Mouse (Mus musculus) liver, adult 2 months (tissue): ENCODE measurements at regions not wholly inside any gene's neighbourhood (a gene's known extent, or its start where the extent isn't known, plus 50 kb on each side); places are given as distances from the start of the nearest gene placed in this dataset.

Experiments
- DNase-seq: peaks from one replicate; pipeline ENCODE4 v3.0.0-alpha.2; 2011; ENCODE audit warnings: low read depth, low spot score; ENCODE audit errors: extremely low read depth
- H3K27ac ChIP-seq: fragments of 200-500 bp; replicated peaks from 2 replicates; pipeline ENCODE4 v1.5.1; 2012; ENCODE audit warnings: low read depth, mild to moderate bottlenecking, control low read depth, inconsistent platforms, low read length; ENCODE audit not compliant: insufficient read depth
- H3K27me3 ChIP-seq: fragments of 200-500 bp; 2 replicates; pipeline ENCODE4 v1.6.1; 2012; ENCODE audit warnings: mild to moderate bottlenecking, moderate library complexity, low read length, inconsistent platforms; ENCODE audit not compliant: control insufficient read depth, insufficient read depth
- H3K36me3 ChIP-seq: fragments of 200-500 bp; 2 replicates; pipeline ENCODE4 v1.6.1; 2012; ENCODE audit warnings: low read length, inconsistent platforms; ENCODE audit not compliant: control insufficient read depth, insufficient read depth
- H3K4me1 ChIP-seq: fragments of 200-500 bp; 2 replicates; pipeline ENCODE4 v1.6.1; 2011; ENCODE audit warnings: low read length; ENCODE audit not compliant: control insufficient read depth, insufficient read depth
- H3K4me3 ChIP-seq: fragments of 200-500 bp; 2 replicates; pipeline ENCODE4 v1.5.1; 2011; ENCODE audit warnings: low read depth, mild to moderate bottlenecking, control low read depth, low read length, moderate library complexity; ENCODE audit not compliant: insufficient read depth
- H3K79me2 ChIP-seq: fragments of 200-500 bp; 2 replicates; pipeline ENCODE4 v1.6.1; 2012; ENCODE audit warnings: inconsistent platforms, mild to moderate bottlenecking, low read length, moderate library complexity; ENCODE audit not compliant: control insufficient read depth, insufficient read depth
- H3K9ac ChIP-seq: fragments of 200-500 bp; 2 replicates; pipeline ENCODE4 v1.6.1; 2012; ENCODE audit warnings: low read depth, mild to moderate bottlenecking, control low read depth, inconsistent platforms, low read length
- CTCF ChIP-seq: fragments of 200-500 bp; IDR thresholded peaks from 2 replicates; pipeline ENCODE4 v1.5.1; 2011; ENCODE audit warnings: low read depth, low read length, control low read depth
- POLR2A ChIP-seq: fragments of 200-500 bp; IDR thresholded peaks from 2 replicates; pipeline ENCODE4 v1.6.1; 2011; ENCODE audit warnings: low read length, control low read depth; ENCODE audit not compliant: insufficient read depth; ENCODE audit errors: extremely low read depth
- WGBS: fragments of 180-500 bp; shearing (Covaris S2); methylation state at CpG from one replicate; pipeline ENCODE4 v1.1.7; 2018; 5-methylcytosine and 5-hydroxymethylcytosine counted together

DNA sequence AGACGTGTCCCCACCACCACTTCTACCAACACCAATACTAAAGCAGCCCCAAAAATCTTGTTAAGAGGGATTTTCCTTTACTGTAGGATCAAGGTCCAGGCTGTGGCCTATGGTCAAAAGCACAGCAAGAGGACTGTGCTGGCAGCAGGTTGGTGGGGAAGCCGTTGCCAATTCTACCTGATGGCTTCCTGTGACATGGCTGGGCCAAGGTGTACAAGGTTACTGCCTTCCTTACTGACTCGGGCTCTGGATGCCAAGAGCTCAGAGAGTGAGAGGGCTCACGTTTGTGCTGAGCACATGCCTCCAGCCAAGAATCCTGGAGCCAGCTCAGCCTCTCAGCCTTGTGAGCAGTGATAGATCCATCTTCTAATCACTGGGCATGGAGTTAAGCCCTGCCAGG, 92.3 kb upstream of the Vstm2b start:
- Histone ChIP-seq H3K9ac (no peak overlapping the region), H3K4me1 (no peaks in the 10 kb centered on the region), H3K27ac (no peak overlapping the region), H3K27me3 (no peaks in the 10 kb centered on the region), H3K36me3 (no peaks in the 10 kb centered on the region), H3K4me3 (no peak overlapping the region), H3K79me2 (no peaks in the 10 kb centered on the region)
- no peak for TF ChIP-seq POLR2A
- no peak for TF ChIP-seq CTCF
- WGBS = 59% methylated on average over 4 of the region's 4 CpGs
- DNase-seq = no peak

DNA sequence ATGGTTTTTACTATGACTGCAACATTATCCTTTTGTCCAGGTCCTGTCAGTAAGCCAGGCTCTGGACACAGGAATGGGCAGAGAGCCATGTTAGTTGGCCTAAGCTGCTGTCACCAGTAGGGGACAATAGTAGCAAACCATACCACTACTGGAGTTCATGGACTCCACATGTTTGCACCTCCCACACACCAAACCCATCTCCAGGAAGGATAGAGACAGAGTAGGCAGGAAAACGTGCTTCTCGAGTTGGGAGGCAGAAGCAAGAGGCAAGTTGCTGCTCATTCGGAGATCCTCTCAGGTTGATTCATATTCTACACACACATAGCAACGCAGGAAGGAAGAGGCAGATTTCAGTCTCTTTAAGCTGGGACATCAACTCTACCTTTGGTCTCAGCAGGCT, 85.2 kb upstream of the Vstm2b start:
- no peak overlapping the region for H3K9ac ChIP-seq
- H3K27ac ChIP-seq = no peak overlapping the region
- no peak for TF ChIP-seq POLR2A
- no peak for TF ChIP-seq CTCF
- no peaks in the 10 kb centered on the region for H3K36me3 ChIP-seq
- 76% methylated on average over 4 of the region's 4 CpGs for WGBS
- no peaks in the 10 kb centered on the region for H3K79me2 ChIP-seq
- H3K4me3 ChIP-seq = no peak overlapping the region
- H3K27me3 ChIP-seq = no peaks in the 10 kb centered on the region
- no peak for DNase-seq
- no peaks in the 10 kb centered on the region for H3K4me1 ChIP-seq

DNA sequence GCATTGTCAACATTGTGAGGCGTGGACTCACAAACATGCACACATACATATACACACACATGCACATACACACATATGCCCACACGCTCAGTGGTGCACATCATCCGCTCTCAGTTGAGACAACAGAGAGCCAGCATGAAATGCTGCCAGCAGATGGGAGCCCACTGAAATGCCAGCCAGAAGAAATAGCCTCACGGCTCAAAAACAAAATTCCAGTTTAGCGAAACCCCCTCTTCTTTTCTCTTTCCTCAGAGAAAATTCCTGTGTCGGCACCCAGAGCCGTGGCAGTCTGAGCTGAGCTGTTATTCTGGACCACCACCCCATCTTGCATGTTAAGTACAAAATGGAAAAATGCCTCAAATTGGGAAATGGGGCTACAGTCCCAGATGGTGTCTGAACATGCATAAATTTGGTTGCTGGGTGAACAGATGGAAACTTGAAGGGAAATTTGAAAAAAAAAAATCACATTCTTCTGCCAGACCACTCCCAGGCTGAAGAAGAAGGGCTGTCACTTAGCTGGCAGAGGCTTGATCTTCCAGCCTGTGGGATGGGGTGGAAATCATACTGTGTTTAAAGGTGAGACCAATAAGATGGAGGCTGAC, 72.9 kb upstream of the Vstm2b start:
- no peak overlapping the region for H3K27ac ChIP-seq
- 80% methylated on average over 7 of the region's 7 CpGs for WGBS
- no peaks in the 10 kb centered on the region for H3K36me3 ChIP-seq
- H3K27me3 ChIP-seq = no peaks in the 10 kb centered on the region
- no peak for TF ChIP-seq CTCF
- TF ChIP-seq POLR2A = no peak
- no peaks in the 10 kb centered on the region for H3K79me2 ChIP-seq
- no peak for DNase-seq
- H3K4me1 ChIP-seq = no peaks in the 10 kb centered on the region
- no peak overlapping the region for H3K4me3 ChIP-seq
- no peak overlapping the region for H3K9ac ChIP-seq

DNA sequence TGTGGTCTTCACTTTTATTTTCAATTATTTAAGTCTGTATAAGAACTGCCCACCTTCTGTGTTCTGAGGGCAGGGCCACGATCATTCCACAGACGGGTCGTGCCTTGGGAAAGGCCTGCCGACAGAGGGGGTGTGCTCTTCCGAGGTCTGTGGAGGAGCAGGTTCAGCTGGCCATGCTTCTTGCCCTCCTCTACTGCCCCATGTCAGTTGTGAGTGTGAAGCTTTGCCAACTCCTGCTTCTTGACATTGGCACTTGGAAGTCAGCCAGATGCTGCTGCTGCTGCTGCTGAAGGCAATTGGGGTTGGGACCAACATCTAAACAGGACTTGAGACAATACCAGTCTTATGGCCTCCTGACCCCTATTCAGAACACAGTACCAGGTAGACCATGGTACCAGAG, 68.6 kb upstream of the Vstm2b start:
- H3K79me2 ChIP-seq = no peaks in the 10 kb centered on the region
- H3K27ac ChIP-seq = no peak overlapping the region
- no peak for DNase-seq
- H3K27me3 ChIP-seq = no peaks in the 10 kb centered on the region
- no peaks in the 10 kb centered on the region for H3K36me3 ChIP-seq
- H3K4me1 ChIP-seq = no peaks in the 10 kb centered on the region
- H3K4me3 ChIP-seq = no peak overlapping the region
- no peak overlapping the region for H3K9ac ChIP-seq
- WGBS = 85% methylated on average over 5 of the region's 5 CpGs
- TF ChIP-seq CTCF = no peak
- TF ChIP-seq POLR2A = no peak

DNA sequence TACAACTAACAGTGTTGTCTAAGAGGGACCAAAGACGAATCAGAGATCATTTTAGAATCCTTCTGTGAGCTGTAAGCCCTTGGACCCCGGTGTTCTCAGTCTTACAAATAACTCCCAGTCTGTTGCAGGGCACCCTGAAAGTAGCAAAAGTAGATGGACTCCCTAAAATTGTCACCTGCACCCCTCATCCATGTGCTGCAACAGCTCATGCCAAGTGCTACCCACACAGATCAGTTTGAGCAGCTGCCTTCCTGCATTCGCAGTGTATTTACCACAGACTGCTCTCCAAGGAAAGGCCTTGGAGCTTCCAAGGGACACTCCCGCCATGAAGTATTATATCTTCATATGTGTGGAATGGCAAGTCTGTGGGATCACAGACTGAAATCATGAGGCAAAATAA, 66.5 kb upstream of the Vstm2b start:
- Histone ChIP-seq H3K79me2 (no peaks in the 10 kb centered on the region), H3K4me3 (no peak overlapping the region), H3K4me1 (no peaks in the 10 kb centered on the region), H3K36me3 (no peaks in the 10 kb centered on the region), H3K27me3 (no peaks in the 10 kb centered on the region), H3K27ac (no peak overlapping the region), H3K9ac (no peak overlapping the region)
- DNase-seq = no peak
- 76% methylated on average over 4 of the region's 4 CpGs for WGBS
- TF ChIP-seq CTCF = no peak
- TF ChIP-seq POLR2A = no peak

DNA sequence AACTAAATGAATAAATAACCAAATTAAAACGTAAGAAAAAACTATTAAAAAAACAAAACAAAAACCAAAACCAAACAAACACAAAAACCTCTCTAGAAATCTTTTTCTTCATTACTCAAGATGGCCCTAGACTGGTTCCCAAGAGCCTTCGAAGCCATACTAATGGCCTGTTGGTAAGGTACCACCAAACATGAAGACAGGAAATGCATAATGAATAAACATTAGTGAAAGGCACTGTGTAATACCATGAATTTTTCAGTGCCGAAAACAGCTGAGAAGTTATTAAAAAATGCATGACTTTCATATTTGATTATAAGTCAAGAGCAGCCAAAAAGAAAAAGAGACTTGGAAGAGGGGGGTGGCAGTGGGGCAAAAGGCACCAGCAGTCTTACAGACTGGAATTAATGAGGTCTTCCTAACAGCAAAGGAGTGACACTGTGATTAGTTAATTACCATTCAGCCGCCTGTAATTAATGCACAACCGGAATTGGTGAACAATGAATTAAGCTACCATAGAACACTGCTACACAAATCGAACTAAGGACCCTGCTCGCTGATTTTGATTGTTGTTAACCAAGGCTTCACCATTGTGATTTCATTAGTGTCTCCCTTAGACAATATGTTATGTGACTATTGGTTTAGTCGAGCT, 55.7 kb upstream of the Vstm2b start:
- no peak for DNase-seq
- H3K9ac ChIP-seq = no peak overlapping the region
- H3K4me3 ChIP-seq = no peak overlapping the region
- no peaks in the 10 kb centered on the region for H3K36me3 ChIP-seq
- H3K27me3 ChIP-seq = no peaks in the 10 kb centered on the region
- no peak overlapping the region for H3K27ac ChIP-seq
- H3K79me2 ChIP-seq = no peaks in the 10 kb centered on the region
- no peaks in the 10 kb centered on the region for H3K4me1 ChIP-seq
- WGBS = 82% methylated on average over 8 of the region's 8 CpGs
- TF ChIP-seq POLR2A (no peak), CTCF (no peak)
